Mouse (Mus musculus): ENCODE data around the gene Zfp819. TPM values are rescaled to one million over a fixed set of nuclear protein-coding genes. Genes with fewer than 3 reads are reported as not detected.
"Not testable (repeated sequence)": the region's sequence is repeated elsewhere in the genome, so short reads cannot be mapped to it uniquely, and the experiment has no call there.

Gene Zfp819
- polyA plus RNA-seq, 1 experiment from 2014 or later: 0.37 TPM

GRCm38 (mm10) chr7:43654519-43654918 lies 47.5 kb downstream of the Zfp819 start:
- Histone ChIP-seq H3K4me3 (no peak overlapping the region), H3K9me3 (replicated peaks) (no peaks in the 10 kb centered on the region; the same call in 1 of the 2 replicates), H3K27ac (no peak overlapping the region), H3K4me2 (replicated peaks) (no peak overlapping the region), H3K9ac (no peak overlapping the region), H3K36me3 (no peaks in the 10 kb centered on the region), H3K4me1 (no peaks in the 10 kb centered on the region), H3K27me3 (no peaks in the 10 kb centered on the region)
- 80% methylated on average over 3 of the region's 3 CpGs for WGBS
- no peak for ATAC-seq (ENCODE audit: low FRiP score)

GRCm38 (mm10) chr7:43656232-43656631 lies 49.3 kb downstream of the Zfp819 start:
- Histone ChIP-seq H3K27me3 (no peaks in the 10 kb centered on the region), H3K4me2 (replicated peaks) (no peak overlapping the region), H3K9ac (no peak overlapping the region), H3K27ac (no peak overlapping the region), H3K9me3 (replicated peaks) (no peaks in the 10 kb centered on the region; the same call in 1 of the 2 replicates), H3K4me1 (no peaks in the 10 kb centered on the region), H3K36me3 (no peaks in the 10 kb centered on the region), H3K4me3 (no peak overlapping the region)
- WGBS: 69% methylated on average over 6 of the region's 6 CpGs
- no peak for ATAC-seq (ENCODE audit: low FRiP score)

DNA sequence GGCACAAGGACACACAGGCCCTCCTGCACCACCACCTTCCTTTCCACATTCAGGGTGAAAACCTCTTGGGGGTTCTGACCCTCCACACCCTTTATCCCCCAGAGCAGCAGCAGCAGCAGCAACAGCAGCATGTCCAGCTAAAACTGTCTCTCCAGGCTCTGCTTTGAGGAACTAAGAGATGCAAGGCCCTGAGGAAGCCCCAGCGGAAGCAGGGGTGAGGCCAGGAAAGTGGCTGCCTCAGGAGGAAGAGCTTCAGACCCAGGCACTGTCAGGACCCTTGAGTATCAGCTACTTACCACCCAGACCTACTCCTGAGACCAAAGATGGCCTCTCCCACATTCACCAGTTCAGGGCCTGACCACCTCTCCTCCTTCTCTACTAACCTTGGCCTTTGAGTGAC lies 53.0 kb downstream of the Zfp819 start, which contains the start of gene Siglece:
Gene Siglece, minus strand, starts transcription at position 160 of the 400 bp plus-strand sequence.
- H3K36me3 ChIP-seq: no peaks in the 10 kb centered on the region
- no peak within 1 kb of the TSS for H3K9ac ChIP-seq
- ATAC-seq (ENCODE audit: low FRiP score): no peak
- 73% methylated on average over 1 of the region's 1 CpGs for WGBS
- no peak within 1 kb of the TSS for H3K4me3 ChIP-seq
- no peaks in the 10 kb centered on the region for H3K9me3 ChIP-seq (replicated peaks)
- H3K4me1 ChIP-seq: no peaks in the 10 kb centered on the region
- H3K4me2 ChIP-seq (replicated peaks): no peak within 1 kb of the TSS
- H3K27ac ChIP-seq: no peak within 1 kb of the TSS
- no peaks in the 10 kb centered on the region for H3K27me3 ChIP-seq

GRCm38 (mm10) chr7:43662804-43663203 lies 55.8 kb downstream of the Zfp819 start:
- H3K27ac ChIP-seq: no peak overlapping the region
- no peaks in the 10 kb centered on the region for H3K36me3 ChIP-seq
- no peaks in the 10 kb centered on the region for H3K9me3 ChIP-seq (replicated peaks)
- H3K9ac ChIP-seq: no peak overlapping the region
- WGBS: 90% methylated on average over 1 of the region's 1 CpGs
- no peak for ATAC-seq (ENCODE audit: low FRiP score)
- no peaks in the 10 kb centered on the region for H3K4me1 ChIP-seq
- H3K4me2 ChIP-seq (replicated peaks): no peak overlapping the region
- H3K27me3 ChIP-seq: no peaks in the 10 kb centered on the region
- H3K4me3 ChIP-seq: no peak overlapping the region

- H3K27ac ChIP-seq; H3K4me2 ChIP-seq (replicated peaks); H3K4me1 ChIP-seq; H3K27me3 ChIP-seq; H3K9ac ChIP-seq; H3K4me3 ChIP-seq; H3K9me3 ChIP-seq (replicated peaks); ATAC-seq (ENCODE audit: low FRiP score); H3K36me3 ChIP-seq: not testable (repeated sequence)
- 91% methylated on average over 4 of the region's 4 CpGs for WGBS
These were observed 60.3 kb downstream of the Zfp819 start for GRCm38 (mm10) chr7:43667221-43667620.

Other genes starting within 250 kb of the Zfp819 start
- gene Siglecg, start 199.0 kb upstream of the Zfp819 start, polyA plus RNA-seq (2016; fragmentation: Nextera tagmentation; extraction: Ambion mirVana): not detected in 2 replicates
- not detected in 2 replicates for gene Lim2, start 179.5 kb upstream of the Zfp819 start, polyA plus RNA-seq (2016; fragmentation: Nextera tagmentation; extraction: Ambion mirVana)
- 0.27 TPM in 1 of 2 replicates, not detected in the other for gene Nkg7, start 170.1 kb upstream of the Zfp819 start, polyA plus RNA-seq (2016; fragmentation: Nextera tagmentation; extraction: Ambion mirVana)
- not detected in 2 replicates for gene Cldnd2, start 166.4 kb upstream of the Zfp819 start, polyA plus RNA-seq (2016; fragmentation: Nextera tagmentation; extraction: Ambion mirVana)
- gene Etfb, start 163.1 kb upstream of the Zfp819 start, polyA plus RNA-seq (2016; fragmentation: Nextera tagmentation; extraction: Ambion mirVana): 169 and 170 TPM in 2 replicates
- gene Gm45233, start 163.0 kb upstream of the Zfp819 start, polyA plus RNA-seq (2016; fragmentation: Nextera tagmentation; extraction: Ambion mirVana): 0.50 TPM in 1 of 2 replicates, not detected in the other
- gene Vsig10l, start 144.0 kb upstream of the Zfp819 start, polyA plus RNA-seq (2016; fragmentation: Nextera tagmentation; extraction: Ambion mirVana): 6.5 and 6.7 TPM in 2 replicates
- gene Iglon5, start 117.1 kb upstream of the Zfp819 start, polyA plus RNA-seq (2016; fragmentation: Nextera tagmentation; extraction: Ambion mirVana): 3.4 and 4.2 TPM in 2 replicates
- gene 4931406B18Rik, start 101.2 kb upstream of the Zfp819 start, polyA plus RNA-seq (2016; fragmentation: Nextera tagmentation; extraction: Ambion mirVana): not detected in 2 replicates
- gene Cd33, start 62.7 kb upstream of the Zfp819 start, polyA plus RNA-seq (2016; fragmentation: Nextera tagmentation; extraction: Ambion mirVana): 0.70 and 1.4 TPM in 2 replicates
- gene Zfp658, start 44.9 kb upstream of the Zfp819 start, polyA plus RNA-seq (2016; fragmentation: Nextera tagmentation; extraction: Ambion mirVana): 8.4 and 9.6 TPM in 2 replicates
- 17.2 and 17.6 TPM in 2 replicates for gene Zfp719, start 27.6 kb upstream of the Zfp819 start, polyA plus RNA-seq (2016; fragmentation: Nextera tagmentation; extraction: Ambion mirVana)
- not detected in 2 replicates for gene Ceacam18, start 27.5 kb downstream of the Zfp819 start, polyA plus RNA-seq (2016; fragmentation: Nextera tagmentation; extraction: Ambion mirVana)
- 0.18 and 0.44 TPM in 2 replicates for gene Siglece, start 53.0 kb downstream of the Zfp819 start, polyA plus RNA-seq (2016; fragmentation: Nextera tagmentation; extraction: Ambion mirVana)
- 16.4 and 17.0 TPM in 2 replicates for gene Ctu1, start 64.8 kb downstream of the Zfp819 start, polyA plus RNA-seq (2016; fragmentation: Nextera tagmentation; extraction: Ambion mirVana)
- not detected in 2 replicates for gene Klk14, start 83.2 kb downstream of the Zfp819 start, polyA plus RNA-seq (2016; fragmentation: Nextera tagmentation; extraction: Ambion mirVana)
- 0.17 TPM in 1 of 2 replicates, not detected in the other for gene Klk13, start 105.4 kb downstream of the Zfp819 start, polyA plus RNA-seq (2016; fragmentation: Nextera tagmentation; extraction: Ambion mirVana)
- not detected in 2 replicates for gene Klk12, start 161.7 kb downstream of the Zfp819 start, polyA plus RNA-seq (2016; fragmentation: Nextera tagmentation; extraction: Ambion mirVana)
- gene Klk11, start 167.4 kb downstream of the Zfp819 start, polyA plus RNA-seq (2016; fragmentation: Nextera tagmentation; extraction: Ambion mirVana): 0.22 and 0.30 TPM in 2 replicates
- 0.27 and 0.92 TPM in 2 replicates for gene Klk10, start 173.9 kb downstream of the Zfp819 start, polyA plus RNA-seq (2016; fragmentation: Nextera tagmentation; extraction: Ambion mirVana)
- gene Klk9, start 184.7 kb downstream of the Zfp819 start, polyA plus RNA-seq (2016; fragmentation: Nextera tagmentation; extraction: Ambion mirVana): not detected in 2 replicates
- gene Klk8, start 190.4 kb downstream of the Zfp819 start, polyA plus RNA-seq (2016; fragmentation: Nextera tagmentation; extraction: Ambion mirVana): 8.9 and 10.1 TPM in 2 replicates
- gene Klk7, start 204.1 kb downstream of the Zfp819 start, polyA plus RNA-seq (2016; fragmentation: Nextera tagmentation; extraction: Ambion mirVana): not detected in 2 replicates
- gene Klk6, start 217.3 kb downstream of the Zfp819 start, polyA plus RNA-seq (2016; fragmentation: Nextera tagmentation; extraction: Ambion mirVana): not detected in 2 replicates
- 0.17 and 0.68 TPM in 2 replicates for gene Klk5, start 234.8 kb downstream of the Zfp819 start, polyA plus RNA-seq (2016; fragmentation: Nextera tagmentation; extraction: Ambion mirVana)